Mouse (Mus musculus) right cerebral cortex, adult 18-20 months (tissue): ENCODE data around the gene D630003M21Rik.
A peak's percentile ranks its signal among the peaks of the same experiment; 100 is the strongest.

Experiments used
- DNase-seq: peaks from one replicate; pipeline ENCODE4 v3.0.0; 2022; ENCODE audit warnings: mixed read lengths

The D630003M21Rik gene

DNA sequence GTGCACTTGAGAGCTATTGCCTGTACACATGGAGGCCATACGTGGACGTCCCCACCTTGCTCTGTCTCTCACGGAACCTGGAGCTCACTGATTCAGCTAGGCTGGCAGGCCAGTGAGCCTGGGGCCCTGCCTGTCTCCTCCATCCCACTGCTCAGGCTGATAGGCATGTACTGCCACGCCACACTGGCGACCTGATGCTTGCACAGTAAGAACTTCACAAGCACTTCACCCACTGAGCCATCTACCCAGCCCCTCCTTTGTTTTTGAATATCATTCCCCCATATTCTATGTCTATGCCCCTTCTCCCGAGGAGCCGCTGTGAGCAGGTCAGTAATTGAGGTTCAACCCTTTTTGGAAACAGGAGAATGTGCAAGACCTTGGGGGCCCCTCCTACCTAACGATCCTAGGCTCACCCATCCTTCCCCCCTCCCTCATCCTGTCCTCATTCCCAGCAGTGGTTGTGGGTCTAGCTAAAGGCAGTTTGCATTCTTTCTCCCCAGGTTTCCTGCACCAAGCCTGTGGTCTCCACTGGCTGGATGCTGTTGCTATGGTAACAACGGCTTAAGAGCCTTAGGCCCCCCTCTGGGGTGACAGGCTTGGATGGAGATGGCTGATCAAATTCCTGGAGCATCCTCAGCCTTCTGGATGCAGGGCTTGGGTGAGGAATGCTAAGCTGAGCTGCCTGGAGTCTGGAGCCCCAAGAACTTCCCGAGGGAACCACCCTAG lies 35.2 kb downstream of the D630003M21Rik start:
- no peak for DNase-seq

DNA sequence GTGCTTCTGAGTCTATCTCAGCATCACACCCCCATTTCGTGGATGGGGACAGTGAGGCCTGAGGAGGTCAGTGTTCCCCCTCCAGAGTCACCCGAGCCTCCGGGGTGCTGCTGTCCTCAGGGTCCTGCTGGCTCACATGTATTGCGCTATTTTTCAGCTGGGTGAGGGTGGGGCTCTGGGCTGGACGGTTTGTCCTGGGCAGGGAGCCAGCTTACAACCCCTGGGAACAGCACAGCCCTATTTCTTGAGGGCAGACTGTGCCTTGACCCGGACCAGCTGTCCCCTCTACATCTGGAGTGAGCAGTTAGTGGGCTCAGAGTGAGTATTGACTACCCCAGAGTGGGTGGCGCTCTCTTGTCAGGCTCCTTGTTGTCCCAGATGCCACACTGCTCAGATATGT lies 37.9 kb downstream of the D630003M21Rik start:
- DNase-seq, result peak; percentile 27

DNA sequence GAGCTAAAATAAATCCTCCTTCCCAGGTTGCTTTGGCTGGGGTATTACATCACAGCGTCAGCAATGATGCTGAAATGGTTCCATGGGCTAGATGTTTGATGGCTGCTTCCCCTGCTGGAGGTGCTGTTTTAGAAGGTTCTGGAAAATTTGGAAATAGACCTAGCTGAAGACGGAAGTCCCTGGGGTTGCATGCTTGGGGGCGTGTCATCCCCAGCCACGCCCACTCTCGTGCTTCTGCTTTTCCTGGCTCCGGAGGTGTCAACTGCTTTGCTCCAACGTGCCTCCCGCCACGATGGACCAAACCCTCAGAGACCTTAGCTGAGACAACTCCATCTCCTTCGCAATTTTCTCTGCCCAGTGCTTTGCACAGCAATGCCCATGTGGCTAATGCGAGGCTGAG lies 39.6 kb downstream of the D630003M21Rik start:
- no peak for DNase-seq

DNA sequence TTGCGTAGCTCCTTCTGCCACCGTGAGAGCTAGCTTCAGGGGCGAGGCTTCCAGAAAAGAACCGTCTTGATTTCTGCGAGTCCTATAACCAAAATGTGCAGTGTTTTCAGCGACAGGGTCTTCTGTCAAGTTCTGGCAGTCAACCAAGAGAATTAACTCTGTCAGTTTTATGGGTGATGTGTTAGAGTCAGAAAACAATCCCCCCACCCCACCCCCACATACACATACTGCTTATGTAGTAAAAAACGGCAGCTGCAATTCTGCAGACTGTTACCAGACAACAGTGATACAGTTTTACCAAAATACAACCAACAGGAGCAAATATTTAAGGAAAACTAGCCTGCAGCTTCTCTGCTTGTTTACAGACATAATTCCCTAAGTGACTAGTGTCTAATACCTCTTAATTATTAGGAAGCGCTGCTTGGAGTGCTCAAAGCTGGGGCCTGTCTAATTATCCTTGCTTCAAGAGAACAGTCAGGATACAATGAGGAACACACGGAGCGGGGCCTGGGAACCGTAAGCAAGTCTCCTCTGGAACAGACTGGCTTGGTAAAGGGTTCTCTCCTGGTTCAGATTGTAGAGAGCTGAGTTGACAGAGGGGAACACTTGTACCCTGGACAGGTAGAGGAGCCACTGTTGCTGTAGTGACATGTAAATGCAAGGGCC lies 42.7 kb downstream of the D630003M21Rik start:
- DNase-seq, result no peak

DNA sequence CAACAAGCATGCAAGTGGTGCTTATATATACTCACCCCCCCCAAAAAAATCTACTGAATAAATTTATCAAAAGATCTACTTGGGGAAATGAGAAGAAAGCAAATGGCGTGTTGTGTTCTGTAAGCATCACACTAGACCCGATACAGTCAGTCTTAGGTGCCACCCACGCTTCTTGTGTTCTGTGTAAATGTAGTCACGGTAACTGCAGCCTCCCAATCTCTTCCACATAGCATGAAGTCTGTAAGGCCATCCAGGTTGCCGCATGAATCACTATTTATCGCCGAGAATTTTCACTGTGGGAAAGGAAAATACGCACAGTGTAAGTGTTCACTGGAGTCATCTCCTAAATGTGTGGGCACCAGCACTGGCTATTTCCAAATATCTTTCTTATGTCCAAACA lies 45.8 kb downstream of the D630003M21Rik start:
- no peak for DNase-seq

DNA sequence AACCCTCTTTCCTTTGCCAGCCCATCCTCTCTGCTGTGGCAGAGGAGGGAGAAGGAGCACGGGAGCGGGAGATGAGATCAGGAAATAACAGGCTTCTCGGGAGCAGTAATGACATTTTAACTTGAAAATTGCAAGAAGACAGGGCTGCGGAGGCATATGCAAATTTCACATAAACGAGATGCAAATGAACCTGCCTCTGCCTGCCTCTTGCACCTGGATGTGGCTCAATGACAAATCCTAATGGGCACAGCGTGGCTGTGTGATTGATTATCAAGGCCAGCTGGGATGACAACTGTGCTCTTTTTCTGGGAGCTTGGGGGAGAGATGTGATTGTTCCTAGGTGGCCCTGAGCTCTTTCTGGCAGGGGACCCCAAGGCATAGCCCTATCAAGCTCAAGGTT lies 47.1 kb downstream of the D630003M21Rik start:
- DNase-seq, result no peak

DNA sequence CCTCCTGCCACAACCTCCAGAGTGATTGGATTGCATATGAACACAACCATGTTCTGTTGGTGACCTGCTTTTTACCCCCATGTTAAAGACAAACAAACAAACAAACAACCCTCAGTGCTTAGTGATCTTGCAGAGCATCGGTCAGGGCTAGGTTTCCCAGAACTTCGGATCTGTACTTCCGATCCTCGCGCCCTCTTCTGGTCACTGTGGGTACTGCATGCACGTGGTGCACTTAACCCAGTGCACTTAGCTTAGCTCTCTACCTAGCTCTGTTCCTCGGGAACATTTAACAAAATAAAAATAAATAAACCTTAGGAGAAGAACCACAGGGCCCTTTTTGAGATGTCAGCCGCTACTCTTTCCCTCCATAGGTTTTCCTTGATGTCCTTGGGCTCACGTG lies 48.2 kb downstream of the D630003M21Rik start:
- no peak for DNase-seq

DNA sequence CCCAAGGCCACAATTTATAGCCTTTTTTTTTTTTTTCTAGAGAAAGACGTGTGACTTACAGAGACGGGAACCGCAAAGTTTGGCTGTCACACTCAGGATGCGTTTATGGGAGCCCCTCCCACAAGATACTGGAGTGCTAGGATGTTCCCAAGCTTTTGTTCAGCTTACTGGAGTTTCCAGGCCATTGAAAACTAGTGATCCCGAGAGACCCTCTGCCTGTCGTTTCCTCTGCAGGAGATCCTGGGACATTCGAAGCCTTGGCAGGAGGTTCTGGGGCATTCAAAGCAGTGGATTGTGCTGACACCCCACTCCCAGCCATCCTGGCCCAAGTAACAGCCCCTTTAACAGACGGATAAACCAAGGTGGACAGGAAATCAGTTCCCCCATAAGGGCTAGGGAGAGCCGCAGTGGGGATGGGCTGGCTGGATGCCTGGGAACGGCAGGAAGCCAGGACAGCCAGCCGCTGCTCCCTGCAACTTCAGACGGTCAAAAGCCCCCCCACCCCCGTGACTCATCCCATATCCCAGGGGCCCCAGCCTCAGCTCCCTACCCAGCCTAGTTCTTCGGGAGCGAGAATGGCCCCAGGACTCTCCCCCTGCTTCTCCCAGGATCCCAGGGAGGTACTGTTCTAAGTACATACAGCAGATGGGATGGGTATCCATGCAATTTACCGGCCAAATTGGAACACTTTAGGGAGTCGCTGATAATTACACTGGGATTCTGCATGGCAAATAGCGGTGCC lies 49.5 kb downstream of the D630003M21Rik start:
- DNase-seq, result no peak

DNA sequence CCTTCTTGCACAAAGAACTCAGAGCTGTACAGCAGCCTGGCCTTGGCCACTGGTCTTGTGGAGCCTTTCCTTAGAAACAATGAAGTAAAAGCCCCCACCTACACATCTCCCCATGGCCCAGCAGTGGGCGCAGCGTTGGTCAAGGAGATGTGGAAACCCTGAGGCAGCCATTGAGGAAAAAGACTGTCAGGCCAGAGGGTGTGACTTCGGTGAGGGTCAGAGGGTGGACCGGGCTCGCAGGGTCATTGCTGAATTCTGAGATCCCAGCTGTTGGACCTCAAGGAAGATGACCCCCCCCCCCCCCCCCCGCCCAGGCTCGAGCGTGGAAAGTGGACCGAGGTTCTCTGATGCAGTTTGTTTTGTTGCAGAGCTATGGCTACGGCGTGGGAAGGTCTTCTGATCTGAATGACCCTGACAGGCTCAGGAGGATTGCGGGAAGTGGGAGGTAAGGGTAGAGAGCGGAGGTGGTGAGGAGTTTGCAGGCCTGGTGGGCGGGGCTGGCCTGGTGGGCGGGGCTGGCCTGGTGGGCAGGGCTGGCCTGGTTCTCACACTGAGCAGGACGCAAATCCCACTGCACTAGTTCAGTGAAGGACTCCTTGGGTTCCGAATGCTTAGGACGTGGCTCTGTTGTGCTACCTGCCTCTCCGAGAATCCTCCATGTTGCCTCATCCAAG lies 50.2 kb downstream of the D630003M21Rik start:
- DNase-seq, result no peak

DNA sequence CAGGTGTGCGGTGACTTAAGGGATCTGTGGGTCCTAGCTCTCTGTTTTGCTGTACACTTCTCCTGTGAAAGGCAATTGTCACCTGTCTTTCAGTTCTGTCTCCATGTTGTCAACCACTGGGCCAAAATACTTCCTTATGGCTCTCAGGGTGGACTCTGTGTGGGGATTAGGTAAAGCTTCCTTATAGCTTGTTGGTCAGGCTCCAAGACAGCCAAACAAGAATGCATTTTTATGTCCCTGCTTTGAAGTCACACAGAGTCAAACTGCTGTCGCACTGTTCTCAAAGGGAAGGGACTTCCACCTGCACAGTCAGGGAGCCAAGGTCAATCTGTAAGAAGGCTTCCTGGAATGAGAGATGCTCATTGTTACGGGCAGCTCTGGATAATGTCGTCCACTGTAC lies 50.9 kb downstream of the D630003M21Rik start:
- DNase-seq, result no peak

DNA sequence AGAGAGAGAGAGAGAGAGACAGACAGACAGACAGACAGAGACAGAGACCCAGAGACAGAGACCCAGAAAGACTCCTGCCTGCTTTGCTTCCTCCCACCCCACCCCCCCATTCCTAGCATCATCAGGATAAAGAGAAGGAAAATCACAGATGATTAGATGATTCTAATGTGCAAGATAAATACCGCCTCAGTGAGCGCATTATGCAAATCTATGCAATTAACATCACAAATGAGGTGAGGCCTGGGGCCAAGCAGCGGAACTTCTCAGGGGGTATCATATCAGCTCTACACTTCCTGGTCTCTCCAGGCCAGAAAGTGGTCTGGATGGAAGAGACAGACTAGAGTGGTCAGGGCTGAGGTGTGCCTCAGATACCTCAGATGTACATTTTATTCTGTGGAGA lies 51.4 kb downstream of the D630003M21Rik start:
- DNase-seq, result no peak

DNA sequence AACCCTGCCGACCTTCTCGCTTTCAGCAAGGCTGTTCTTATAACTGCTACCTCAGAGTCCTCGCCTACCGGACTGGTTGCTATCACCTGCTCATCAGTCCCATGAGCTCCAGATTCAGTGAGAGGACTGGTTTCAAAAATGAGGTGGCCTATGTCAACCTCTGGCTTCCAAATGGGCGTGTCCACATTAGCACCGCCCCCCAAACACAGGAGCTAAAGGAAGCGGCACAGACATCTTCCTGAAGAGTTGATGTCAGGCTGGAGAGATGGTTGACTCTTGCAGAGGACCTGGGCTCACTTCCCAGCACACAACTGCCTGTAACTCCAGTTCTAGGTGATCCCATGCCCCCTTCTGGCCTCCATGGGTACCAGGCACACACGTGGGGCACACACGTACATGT lies 52.3 kb downstream of the D630003M21Rik start:
- DNase-seq, result no peak

DNA sequence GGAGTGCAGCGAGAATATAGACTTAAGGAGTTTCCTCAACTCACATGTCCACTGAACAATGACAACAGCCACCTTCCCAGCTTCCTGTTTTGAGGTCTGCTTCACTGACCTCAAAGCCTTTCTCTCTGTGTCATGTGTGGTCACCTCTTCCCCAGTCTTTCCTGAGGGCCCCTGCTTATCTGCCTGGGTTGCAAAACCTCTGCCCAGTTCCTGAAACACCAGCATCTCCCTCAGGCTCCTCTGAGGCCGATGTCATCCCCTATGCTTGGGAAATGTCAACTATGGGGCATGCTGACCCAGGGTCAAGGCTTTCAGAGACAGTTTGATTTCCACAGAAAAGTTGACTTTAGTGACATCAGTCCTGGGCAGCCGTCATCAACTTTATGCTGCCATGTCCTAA lies 53.6 kb downstream of the D630003M21Rik start:
- no peak for DNase-seq

DNA sequence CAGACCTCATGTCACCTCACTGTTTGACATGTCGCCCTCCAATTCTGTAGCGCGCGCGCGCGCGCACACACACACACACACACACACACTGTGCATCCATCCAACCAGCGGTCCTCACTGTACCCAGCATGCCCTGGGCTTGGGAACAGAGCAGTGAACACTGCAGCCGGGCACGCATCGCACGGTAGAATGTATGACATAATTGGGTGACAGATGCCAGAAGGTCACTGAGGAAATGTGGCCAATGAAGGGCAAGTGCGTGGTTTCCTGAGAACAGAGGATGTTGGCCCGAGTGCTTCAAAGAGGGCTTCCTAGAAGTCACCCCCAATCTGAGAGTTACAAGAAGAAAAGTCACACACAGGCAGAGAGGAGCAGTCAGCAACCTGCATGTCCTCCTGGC lies 54.1 kb downstream of the D630003M21Rik start:
- DNase-seq, result no peak

DNA sequence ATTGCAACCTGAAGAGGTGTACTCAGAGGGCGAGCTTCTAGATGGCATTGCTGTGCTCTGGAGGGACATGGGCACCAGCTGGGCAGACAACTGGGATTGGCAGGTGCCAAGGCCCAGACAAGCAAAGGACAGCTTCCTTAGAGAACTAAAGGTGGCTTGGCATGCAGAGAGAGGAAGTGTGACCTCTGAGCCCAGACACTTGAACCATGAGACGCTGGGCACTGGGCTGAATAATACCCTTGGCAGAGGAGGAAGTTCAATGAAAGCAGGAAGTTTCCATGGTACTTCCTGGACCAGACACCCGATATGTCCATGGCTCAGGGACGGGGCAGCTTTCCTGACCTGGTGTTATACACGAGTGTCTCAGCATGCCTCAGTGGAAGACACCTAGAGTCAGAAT lies 54.6 kb downstream of the D630003M21Rik start:
- DNase-seq, result no peak

DNA sequence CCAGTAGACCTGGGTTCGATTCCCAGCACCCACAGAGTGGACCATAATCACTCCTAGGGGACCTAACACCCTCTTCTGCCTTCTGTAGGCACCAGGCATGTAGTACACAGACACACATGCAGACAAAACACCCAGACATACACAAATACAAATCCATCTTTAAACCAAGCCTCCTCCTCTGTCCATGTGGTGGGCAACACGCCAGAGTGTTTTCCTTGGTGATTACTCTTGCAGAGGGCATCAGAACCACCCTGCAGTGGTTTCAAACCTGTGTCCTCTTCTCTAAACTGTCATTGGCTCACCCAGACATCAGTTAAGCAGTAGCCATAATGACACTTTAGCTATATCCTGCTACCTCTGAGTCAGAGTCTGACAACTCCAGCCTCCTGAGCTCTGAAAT lies 58.6 kb downstream of the D630003M21Rik start:
- DNase-seq, result no peak

DNA sequence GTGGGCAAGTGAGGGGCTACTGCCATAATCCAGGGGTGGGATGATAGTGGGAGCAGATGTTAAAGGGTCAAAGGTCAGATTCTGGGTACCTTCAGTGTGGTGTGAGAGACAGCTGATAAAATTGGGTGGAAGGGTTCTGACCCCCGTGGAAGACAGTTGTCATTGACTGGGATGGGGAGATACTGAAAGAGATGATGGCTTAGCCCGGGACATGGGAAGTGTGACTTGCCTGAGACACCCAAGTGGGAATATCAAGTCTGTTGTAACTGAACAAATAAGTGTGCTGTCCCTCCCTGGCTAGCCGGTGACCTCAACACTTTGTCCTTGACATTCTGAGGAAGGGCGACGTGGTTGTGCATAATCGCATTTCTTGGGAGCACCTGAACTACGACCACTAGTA lies 59.3 kb downstream of the D630003M21Rik start:
- no peak for DNase-seq

DNA sequence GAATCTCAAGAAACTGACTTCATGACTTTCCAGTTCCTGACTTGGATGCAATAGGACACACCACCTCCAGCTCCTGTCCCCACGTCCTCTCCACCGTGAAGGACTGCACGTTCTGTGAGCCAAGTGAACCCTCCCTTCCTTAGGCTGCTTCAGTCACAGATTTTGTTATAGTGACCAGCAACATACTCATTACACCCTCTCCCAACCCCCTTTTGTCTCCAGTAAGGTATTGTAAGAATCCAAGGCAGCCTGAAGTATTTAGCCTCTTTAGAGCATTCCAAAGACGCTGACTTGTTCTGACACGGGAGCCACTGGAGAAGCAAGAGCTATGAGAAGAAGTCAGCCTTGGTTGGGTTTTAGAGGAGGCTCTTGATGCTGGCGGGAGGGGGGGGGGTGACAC lies 59.7 kb downstream of the D630003M21Rik start:
- no peak for DNase-seq

DNA sequence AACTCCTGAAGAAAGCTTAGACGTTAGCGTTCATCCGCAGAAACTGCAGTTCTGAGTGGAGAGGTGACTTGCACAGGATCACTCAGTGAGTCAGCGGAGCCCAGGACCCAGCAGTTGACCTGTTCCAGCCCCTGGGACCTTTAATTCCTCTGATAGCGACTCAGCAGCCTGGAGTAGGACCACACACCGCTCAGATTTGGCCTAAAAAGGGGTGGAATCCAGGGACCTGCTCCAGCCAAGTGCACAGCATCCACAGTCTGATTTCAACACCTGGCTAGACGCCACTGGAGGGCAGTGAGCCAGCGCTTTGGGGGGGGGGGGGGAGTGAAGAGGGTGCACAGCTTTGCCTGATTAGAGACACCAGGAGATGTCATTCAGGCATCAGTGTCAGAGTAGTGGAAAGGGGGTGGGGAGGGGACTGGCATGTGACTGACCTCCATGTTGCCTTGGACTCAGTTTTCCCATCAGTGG lies 60.2 kb downstream of the D630003M21Rik start:
- DNase-seq, result no peak

DNA sequence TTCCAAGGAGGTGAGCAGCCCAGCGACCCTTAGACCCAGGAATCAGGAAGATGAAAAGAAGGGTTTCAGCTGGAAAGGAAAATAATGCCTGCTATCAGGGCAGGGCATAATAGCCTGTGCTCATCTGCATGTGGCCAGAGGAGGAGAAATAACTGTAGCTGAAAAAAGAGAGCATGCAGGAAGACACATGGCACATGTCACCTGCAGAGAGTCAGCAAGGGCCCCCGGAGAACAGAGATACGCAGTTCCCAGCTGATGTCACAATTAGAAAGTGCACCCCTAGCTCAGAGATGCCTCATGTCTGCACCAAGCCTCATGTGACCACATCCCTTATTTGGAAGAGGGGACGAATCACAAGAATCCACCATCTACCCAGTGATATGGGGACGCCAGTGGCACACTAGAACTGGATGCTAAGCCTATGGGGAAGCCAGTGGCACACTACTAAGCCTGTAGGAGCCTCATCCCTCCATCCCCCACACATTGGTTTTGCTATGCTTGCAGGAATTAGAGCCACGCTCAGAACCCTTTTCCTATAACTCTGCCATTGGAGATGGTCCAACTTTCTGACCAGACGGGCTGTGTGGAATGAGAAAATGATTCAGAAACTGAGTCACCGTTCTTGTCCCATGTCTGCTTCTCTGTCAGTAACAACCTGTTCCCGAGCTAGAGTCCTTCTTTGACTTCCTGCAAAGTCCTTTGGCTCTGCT lies 61.4 kb downstream of the D630003M21Rik start:
- no peak for DNase-seq

DNA sequence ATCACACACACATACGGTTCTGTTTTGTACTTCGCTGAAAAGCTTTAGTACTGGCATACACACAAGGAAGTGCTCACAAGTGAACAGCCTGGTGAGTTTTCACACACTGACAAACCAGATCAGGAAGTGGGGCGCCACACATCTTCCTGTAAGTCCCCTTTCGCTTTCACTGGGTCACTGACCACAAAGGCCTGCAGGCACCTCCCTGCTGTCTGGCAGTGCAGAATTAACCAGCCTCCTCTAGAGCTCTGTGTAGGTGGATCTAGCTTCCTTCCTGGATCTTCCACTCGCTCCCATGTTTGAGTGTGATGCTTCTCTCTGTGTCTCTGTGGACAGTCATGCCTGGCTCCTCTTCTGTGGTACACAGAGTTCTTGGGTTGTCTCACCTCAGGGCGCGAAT lies 62.4 kb downstream of the D630003M21Rik start:
- no peak for DNase-seq

DNA sequence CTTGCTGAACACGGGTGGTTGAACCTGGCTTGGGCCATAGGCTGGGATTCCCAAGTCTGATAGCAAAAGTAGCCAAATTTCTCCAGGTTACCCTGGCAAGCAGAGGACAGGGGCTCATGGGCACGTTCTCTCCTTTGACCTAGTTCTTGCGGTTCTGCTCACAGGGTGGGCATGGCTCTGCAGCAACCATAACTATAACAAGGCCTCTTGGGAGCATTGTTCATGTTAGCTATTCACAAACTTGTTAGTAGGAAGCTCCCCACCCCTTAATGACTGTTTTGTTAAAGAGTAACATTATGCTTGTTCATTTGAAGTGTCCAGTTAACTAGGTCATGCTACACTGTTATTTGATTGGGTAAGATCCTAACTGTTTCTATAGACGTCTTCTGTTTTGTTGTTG lies 63.2 kb downstream of the D630003M21Rik start:
- no peak for DNase-seq

DNA sequence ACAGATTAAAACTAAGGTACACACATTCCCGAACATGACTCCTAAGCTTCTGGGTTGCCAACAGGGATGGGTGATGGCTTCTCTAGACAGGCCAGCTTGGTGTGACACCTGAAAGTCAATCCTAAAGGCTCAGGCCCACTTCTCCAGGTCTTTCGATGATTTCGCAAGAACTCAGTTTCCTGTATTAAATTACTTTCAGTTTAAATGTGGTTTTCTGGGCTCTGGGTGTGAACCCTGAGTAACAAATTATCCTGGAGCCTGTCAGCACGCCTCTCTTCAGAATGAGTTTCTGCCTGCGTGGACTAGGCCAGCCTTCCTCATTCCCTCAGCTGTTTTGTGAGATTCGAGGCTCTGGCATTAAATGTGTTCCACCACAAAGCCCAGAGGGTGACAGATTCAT lies 66.0 kb downstream of the D630003M21Rik start:
- DNase-seq, result no peak
